Mouse (Mus musculus) forebrain, embryonic 10.5 days (tissue): ENCODE results near the gene Tnrc18. TPM values are rescaled to one million over a fixed set of nuclear protein-coding genes. Genes with fewer than 3 reads are reported as not detected.

Experiments
- DNase-seq: peaks from one replicate; pipeline ENCODE4 v3.0.0-alpha.2; 2017; ENCODE audit warnings: low spot score; ENCODE audit errors: extremely low spot score
- H3K27ac ChIP-seq: fragments of 300-500 bp; sonication (generic); 2 replicates; pipeline ENCODE4 v1.5.1; 2016; ENCODE audit warnings: mild to moderate bottlenecking
- H3K27me3 ChIP-seq: fragments of 300-500 bp; sonication (generic); 2 replicates; pipeline ENCODE4 v1.6.1; 2016; ENCODE audit warnings: mild to moderate bottlenecking; ENCODE audit not compliant: poor library complexity, severe bottlenecking
- H3K36me3 ChIP-seq: fragments of 300-500 bp; sonication (generic); replicated peaks from 2 replicates; pipeline ENCODE4 v1.6.1; 2016; ENCODE audit warnings: mild to moderate bottlenecking, moderate library complexity
- H3K4me1 ChIP-seq: fragments of 300-500 bp; sonication (generic); 2 replicates; pipeline ENCODE4 v1.6.1; 2016
- H3K4me3 ChIP-seq: fragments of 300-500 bp; sonication (generic); 2 replicates; pipeline ENCODE4 v1.5.1; 2016; ENCODE audit warnings: mild to moderate bottlenecking, moderate library complexity
- H3K9me3 ChIP-seq: fragments of 300-500 bp; sonication (generic); 2 replicates; pipeline ENCODE4 v1.6.1; 2016; ENCODE audit warnings: mild to moderate bottlenecking, moderate library complexity
- WGBS: fragments of 180-500 bp; shearing (Covaris S2); methylation state at CpG from one replicate; pipeline ENCODE4 v1.1.7; 2016; 5-methylcytosine and 5-hydroxymethylcytosine counted together
- polyA plus RNA-seq: library from polyadenylated mRNA; unstranded; fragments of >200 nt; fragmentation: Nextera tagmentation; extraction: Ambion mirVana; gene quantifications from 2 replicates; pipeline ENCODE4 v1.2.1, GENCODE M21; 2016

The Tnrc18 gene
- polyA plus RNA-seq, 1 experiment from 2014 or later: 22.7 TPM

DNA sequence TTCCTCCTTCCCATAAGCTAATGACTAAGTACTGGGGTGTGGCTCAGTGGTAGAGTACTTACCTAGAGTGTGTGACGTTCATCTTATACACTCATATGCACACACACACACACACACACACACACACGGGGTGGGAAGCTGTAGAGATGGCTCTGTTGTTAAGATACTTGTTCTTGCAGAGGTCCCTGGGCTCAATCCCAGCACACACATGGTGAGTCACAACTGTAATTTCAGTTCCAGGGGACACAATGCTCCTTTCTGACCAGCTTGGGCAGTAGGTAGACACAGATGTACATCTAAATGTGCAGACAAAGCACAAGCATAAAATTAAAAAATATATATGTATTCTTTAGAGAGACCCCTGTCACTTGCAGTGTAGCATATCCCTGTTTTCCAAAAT lies 119.7 kb downstream of the Tnrc18 start:
- no peak overlapping the region for H3K4me3 ChIP-seq
- WGBS: 66% methylated on average over 2 of the region's 2 CpGs
- no peak for DNase-seq
- no peak overlapping the region for H3K27ac ChIP-seq
- H3K4me1 ChIP-seq: peaks cover 30% of the 10 kb centered on the region
- no peaks in the 10 kb centered on the region for H3K36me3 ChIP-seq
- no peaks in the 10 kb centered on the region for H3K9me3 ChIP-seq
- peaks cover 33% of the 10 kb centered on the region for H3K27me3 ChIP-seq

DNA sequence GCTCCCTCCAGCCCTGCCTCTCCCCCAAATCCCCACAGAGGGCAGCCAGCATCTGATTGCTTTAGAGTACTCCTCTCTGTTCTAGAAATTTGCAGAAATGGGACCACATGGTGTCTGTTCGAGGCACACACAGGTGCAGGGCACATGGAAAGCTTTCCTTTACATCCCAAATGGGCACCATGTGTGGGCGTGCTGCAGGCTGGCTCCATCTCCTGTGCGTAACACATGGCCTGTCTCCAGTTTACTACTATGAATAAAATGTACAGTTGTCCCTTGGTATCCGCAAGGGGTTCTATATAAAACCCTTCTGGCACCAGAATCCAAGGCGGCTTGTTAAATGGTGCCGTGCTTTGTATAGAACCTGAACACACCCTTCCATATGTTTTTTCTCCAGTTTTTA lies 120.6 kb downstream of the Tnrc18 start:
- no peak for DNase-seq

DNA sequence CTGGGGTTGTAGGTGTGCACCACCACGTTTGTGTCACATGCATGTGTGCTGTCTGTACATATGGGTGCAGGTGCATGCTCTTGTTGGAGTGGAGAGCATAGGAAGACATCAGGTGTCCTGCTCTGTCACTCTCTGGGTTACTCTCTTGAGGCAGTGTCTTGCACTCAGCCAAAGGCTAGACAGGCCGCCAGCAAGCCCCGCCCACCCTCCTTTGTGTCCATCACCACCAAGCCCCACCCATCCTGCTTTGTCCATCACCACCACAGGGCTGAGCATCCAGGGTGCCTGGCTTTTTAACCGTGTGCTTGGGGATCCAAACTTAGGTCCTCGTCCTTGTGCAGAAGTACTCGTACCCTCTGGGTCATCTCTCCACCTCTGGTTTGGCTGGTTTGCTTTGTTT lies 121.2 kb downstream of the Tnrc18 start:
- Histone ChIP-seq H3K9me3 (no peaks in the 10 kb centered on the region), H3K36me3 (no peaks in the 10 kb centered on the region), H3K27ac (no peak overlapping the region), H3K27me3 (peaks cover 19% of the 10 kb centered on the region), H3K4me3 (no peak overlapping the region), H3K4me1 (peaks cover 15% of the 10 kb centered on the region)
- WGBS: 25% methylated on average over 6 of the region's 6 CpGs
- DNase-seq: no peak

More for the DNA sequence above, 120.6 kb downstream of the Tnrc18 start:
- Histone ChIP-seq H3K9me3 (no peaks in the 10 kb centered on the region), H3K4me3 (no peak overlapping the region), H3K27me3 (peaks cover 25% of the 10 kb centered on the region), H3K4me1 (peaks cover 21% of the 10 kb centered on the region), H3K36me3 (no peaks in the 10 kb centered on the region), H3K27ac (no peak overlapping the region)
- 89% methylated on average over 6 of the region's 6 CpGs for WGBS

- Histone ChIP-seq H3K27ac (no peak overlapping the region), H3K9me3 (no peaks in the 10 kb centered on the region), H3K27me3 (peaks cover 5% of the 10 kb centered on the region), H3K36me3 (no peaks in the 10 kb centered on the region), H3K4me3 (no peak overlapping the region), H3K4me1 (peaks cover 9% of the 10 kb centered on the region; the same call in 1 of the 2 replicates)
- 14% methylated on average over 12 of the region's 12 CpGs for WGBS
- peak; percentile 56 for DNase-seq
Observed at GRCm38 (mm10) chr5:142694627-142695340, 122.7 kb downstream of the Tnrc18 start.

DNA sequence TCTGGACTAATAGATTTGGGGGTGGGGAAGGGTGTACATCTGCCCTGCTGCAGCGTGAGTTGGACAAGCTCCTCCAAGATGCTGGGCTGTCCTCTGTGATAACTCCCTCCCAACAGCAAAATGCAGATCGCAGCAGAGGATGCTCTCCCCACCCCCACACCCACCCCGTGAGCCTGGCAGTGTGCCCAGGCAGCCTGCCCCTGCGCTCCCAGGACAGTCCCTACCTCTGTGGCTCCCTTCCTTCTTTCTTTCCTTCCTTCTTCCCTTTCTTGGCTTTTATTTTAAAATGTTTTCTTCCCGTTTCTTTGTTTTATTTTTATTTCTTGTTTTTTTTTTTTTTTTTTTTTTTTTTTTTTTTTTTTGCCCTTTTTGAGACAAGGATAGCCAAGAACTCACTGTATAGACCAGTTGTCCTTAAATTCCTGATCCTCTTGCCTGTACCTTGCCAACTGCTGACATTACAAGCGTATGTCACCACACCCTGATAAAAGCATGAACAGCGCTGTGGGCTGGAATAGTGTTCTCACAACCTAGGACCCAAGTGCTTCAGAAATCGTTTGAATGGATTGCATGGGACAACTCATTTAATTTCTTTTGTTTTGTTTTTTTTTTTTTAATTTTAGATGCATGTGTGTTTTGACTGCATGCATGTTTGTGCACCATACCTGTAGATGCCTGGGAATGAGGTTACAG lies 123.6 kb downstream of the Tnrc18 start:
- 66% methylated on average over 8 of the region's 8 CpGs for WGBS
- no peak overlapping the region for H3K27ac ChIP-seq
- no peaks in the 10 kb centered on the region for H3K36me3 ChIP-seq
- H3K9me3 ChIP-seq: no peaks in the 10 kb centered on the region
- DNase-seq: no peak
- H3K4me3 ChIP-seq: no peak overlapping the region
- H3K27me3 ChIP-seq: no peaks in the 10 kb centered on the region
- H3K4me1 ChIP-seq: peaks cover 13% of the 10 kb centered on the region; the same call in 1 of the 2 replicates

DNA sequence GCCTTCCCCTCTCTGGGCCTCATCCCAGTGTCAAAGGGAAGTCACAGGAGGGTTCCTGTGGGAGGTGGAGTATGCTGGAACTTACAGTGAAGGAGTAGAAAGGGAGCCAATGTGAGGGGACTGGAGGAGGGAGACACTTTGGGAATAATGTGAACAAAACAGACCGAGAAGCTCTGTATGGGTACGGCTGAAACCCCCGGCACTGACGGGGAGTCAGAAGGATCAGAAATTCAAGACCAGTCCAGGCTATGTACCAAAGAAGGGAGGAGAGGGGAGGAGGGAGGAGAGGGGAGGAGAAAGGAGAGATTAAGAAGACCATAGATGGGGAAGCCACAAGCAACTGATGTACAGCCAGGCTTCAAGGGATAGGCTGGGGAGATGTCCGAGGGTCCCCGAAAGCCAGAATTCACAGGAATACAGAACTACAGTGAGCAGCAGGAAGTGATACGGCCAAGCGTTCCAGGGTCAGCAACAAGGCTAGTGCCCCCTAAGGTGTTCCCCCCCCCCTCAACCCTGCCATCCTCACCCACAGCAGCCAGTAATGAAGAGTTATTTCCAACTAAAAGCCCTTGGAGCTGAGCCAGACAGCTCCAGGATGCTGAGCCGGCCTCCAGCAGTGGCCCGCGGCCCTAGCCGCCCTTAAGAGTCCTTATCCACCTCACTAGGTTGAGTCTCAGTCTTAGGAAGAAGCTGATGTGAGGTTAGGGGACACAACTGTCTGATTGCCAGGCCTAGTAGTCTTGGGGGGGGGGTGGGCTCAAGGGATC lies 124.3 kb downstream of the Tnrc18 start:
- Histone ChIP-seq H3K9me3 (no peaks in the 10 kb centered on the region), H3K4me3 (no peak overlapping the region), H3K27ac (no peak overlapping the region), H3K36me3 (no peaks in the 10 kb centered on the region), H3K27me3 (no peaks in the 10 kb centered on the region), H3K4me1 (peaks cover 13% of the 10 kb centered on the region; the same call in 1 of the 2 replicates)
- WGBS: 75% methylated on average over 12 of the region's 12 CpGs
- no peak for DNase-seq

- no peaks in the 10 kb centered on the region for H3K9me3 ChIP-seq
- H3K27me3 ChIP-seq: no peaks in the 10 kb centered on the region
- no peak within 1 kb of the TSS for H3K4me3 ChIP-seq
- WGBS: 81% methylated on average over 14 of the region's 14 CpGs
- no peak for DNase-seq
- peaks cover 13% of the 10 kb centered on the region; the same call in 1 of the 2 replicates for H3K4me1 ChIP-seq
- H3K27ac ChIP-seq: no peak within 1 kb of the TSS
- H3K36me3 ChIP-seq: no peaks in the 10 kb centered on the region
Observed at GRCm38 (mm10) chr5:142692248-142692647, 125.2 kb downstream of the Tnrc18 start, which contains the start of gene Slc29a4. Gene Slc29a4 (plus strand): TSS chr5:142692512.

GRCm38 (mm10) chr5:142690343-142690742 lies 127.1 kb downstream of the Tnrc18 start:
- Histone ChIP-seq H3K4me1 (0 out of 2 replicates have a peak, but pooled peaks cover 8% of the 10 kb centered on the region), H3K27me3 (no peaks in the 10 kb centered on the region), H3K4me3 (no peak overlapping the region), H3K9me3 (no peaks in the 10 kb centered on the region), H3K36me3 (no peaks in the 10 kb centered on the region), H3K27ac (no peak overlapping the region)
- no peak for DNase-seq
- WGBS: 86% methylated on average over 3 of the region's 3 CpGs

DNA sequence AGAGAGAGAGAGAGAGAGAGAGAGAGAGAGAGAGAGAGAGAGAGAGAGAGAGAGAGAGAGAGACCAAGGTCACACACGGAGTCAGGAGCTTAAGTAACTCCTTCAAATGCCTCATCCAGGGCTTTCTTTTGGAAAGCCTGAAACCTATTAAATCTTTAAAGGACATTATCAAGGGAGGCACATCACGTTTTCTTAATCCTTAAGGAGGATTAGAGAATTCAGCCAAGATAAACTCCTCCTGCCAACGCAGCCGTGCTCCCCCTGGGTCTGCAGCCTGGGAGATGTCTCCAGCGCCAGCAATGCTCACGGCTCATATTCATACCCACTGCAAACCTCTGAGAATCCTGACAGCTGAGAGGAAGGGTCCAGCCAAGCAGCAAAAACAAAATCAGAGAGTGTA lies 128.6 kb downstream of the Tnrc18 start:
- no peaks in the 10 kb centered on the region for H3K9me3 ChIP-seq
- DNase-seq: no peak
- 37% methylated on average over 6 of the region's 6 CpGs for WGBS
- no peaks in the 10 kb centered on the region for H3K36me3 ChIP-seq
- 0 out of 2 replicates have a peak, but pooled peaks cover 8% of the 10 kb centered on the region for H3K4me1 ChIP-seq
- no peaks in the 10 kb centered on the region for H3K27me3 ChIP-seq
- H3K4me3 ChIP-seq: no peak overlapping the region
- H3K27ac ChIP-seq: no peak overlapping the region

DNA sequence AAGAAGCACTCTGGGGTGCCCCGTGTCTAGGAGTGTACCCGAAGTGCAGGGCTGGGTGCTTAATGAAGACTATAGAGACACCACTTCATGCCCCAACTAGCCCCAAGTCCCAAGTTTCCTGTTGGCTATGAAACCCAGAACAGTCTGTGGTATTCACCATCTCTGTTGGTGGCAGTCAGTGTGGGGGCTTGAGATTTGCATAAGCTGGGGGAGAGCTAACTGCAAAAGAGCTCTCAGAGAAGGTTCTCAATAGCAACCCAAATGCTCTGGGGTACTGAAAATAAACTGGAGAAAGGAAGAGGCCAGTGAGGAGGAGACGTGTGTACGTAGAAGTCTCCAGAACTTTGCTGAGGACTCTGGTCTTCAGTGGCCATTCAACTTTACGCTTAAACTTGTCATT lies 134.9 kb downstream of the Tnrc18 start:
- DNase-seq: no peak
- Histone ChIP-seq H3K9me3 (peaks cover 4% of the 10 kb centered on the region; the same call in 1 of the 2 replicates), H3K4me1 (no peaks in the 10 kb centered on the region), H3K4me3 (no peak overlapping the region), H3K27ac (no peak overlapping the region), H3K36me3 (no peaks in the 10 kb centered on the region), H3K27me3 (no peaks in the 10 kb centered on the region)
- 90% methylated on average over 5 of the region's 5 CpGs for WGBS

DNA sequence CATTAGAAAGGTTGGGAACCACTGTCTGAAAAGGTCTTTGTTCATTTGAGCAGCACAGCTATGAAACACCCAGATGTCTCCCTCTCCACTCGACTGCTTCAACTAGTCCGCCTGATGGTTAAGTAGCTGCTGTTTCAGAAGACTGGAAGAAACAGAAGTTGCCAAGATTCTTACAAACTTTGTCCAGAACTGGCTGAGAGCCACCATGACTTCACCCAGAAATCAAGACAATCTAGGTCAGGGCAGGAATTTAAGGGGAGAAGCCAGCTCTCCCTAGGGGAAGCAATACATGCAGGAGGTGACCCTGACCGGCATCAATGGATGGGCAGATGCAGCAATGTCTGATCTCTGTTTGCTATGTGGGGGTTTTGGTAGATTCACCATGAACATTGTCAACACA lies 135.6 kb downstream of the Tnrc18 start:
- Histone ChIP-seq H3K27me3 (no peaks in the 10 kb centered on the region), H3K4me3 (no peak overlapping the region)
- 86% methylated on average over 3 of the region's 3 CpGs for WGBS

GRCm38 (mm10) chr5:142679065-142679464 lies 138.4 kb downstream of the Tnrc18 start:
- H3K27me3 ChIP-seq: no peaks in the 10 kb centered on the region
- H3K4me1 ChIP-seq: no peaks in the 10 kb centered on the region
- WGBS: 94% methylated on average over 1 of the region's 1 CpGs
- H3K36me3 ChIP-seq: no peaks in the 10 kb centered on the region
- no peak overlapping the region for H3K27ac ChIP-seq
- no peak for DNase-seq
- H3K4me3 ChIP-seq: no peak overlapping the region
- H3K9me3 ChIP-seq: peaks cover 4% of the 10 kb centered on the region; the same call in 1 of the 2 replicates

More for the DNA sequence above, 135.6 kb downstream of the Tnrc18 start:
- Histone ChIP-seq H3K27ac (no peak overlapping the region), H3K36me3 (no peaks in the 10 kb centered on the region), H3K9me3 (peaks cover 4% of the 10 kb centered on the region; the same call in 1 of the 2 replicates), H3K4me1 (no peaks in the 10 kb centered on the region)
- DNase-seq: no peak
